Mouse (Mus musculus): ENCODE measurements around the gene Sulf2. TPM values are rescaled to one million over a fixed set of nuclear protein-coding genes. Genes with fewer than 3 reads are reported as not detected.
A peak's percentile ranks its signal among the peaks of the same experiment; 100 is the strongest.

Sulf2 gene
- polyA plus RNA-seq, 1 experiment = 18.6 TPM

- WGBS = 87% methylated on average over 4 of the region's 4 CpGs
- H3K27ac ChIP-seq (ENCODE audit: insufficient read depth, low read depth, low read length) = no peak overlapping the region
- DNase-seq = no peak
- H3K4me3 ChIP-seq (ENCODE audit: insufficient read depth, low read depth, low read length) = no peak overlapping the region
- no peaks in the 10 kb centered on the region for H3K27me3 ChIP-seq (replicated peaks; ENCODE audit: control insufficient read depth, insufficient read depth, low read length)
- peaks cover 9% of the 10 kb centered on the region for H3K4me1 ChIP-seq (ENCODE audit: control insufficient read depth, insufficient read depth, low read length)
- TF ChIP-seq POLR2A (IDR thresholded peaks at IDR 0.05; ENCODE audit: low read depth, low read length) = no peak
- TF ChIP-seq CTCF (conservative IDR thresholded peaks at IDR 0.05; ENCODE audit: insufficient read depth, insufficient read length, low read depth, low read length) = no peak
- H3K36me3 ChIP-seq (ENCODE audit: control insufficient read depth, insufficient read depth, low read length) = no peaks in the 10 kb centered on the region
Observed at GRCm38 (mm10) chr2:166128756-166129155, 26.7 kb downstream of the Sulf2 start.

- Histone ChIP-seq H3K36me3 (ENCODE audit: control insufficient read depth, insufficient read depth, low read length) (no peaks in the 10 kb centered on the region), H3K4me1 (ENCODE audit: control insufficient read depth, insufficient read depth, low read length) (peaks cover 9% of the 10 kb centered on the region), H3K27ac (ENCODE audit: insufficient read depth, low read depth, low read length) (no peak overlapping the region), H3K4me3 (ENCODE audit: insufficient read depth, low read depth, low read length) (no peak overlapping the region), H3K27me3 (replicated peaks; ENCODE audit: control insufficient read depth, insufficient read depth, low read length) (no peaks in the 10 kb centered on the region)
- no peak for DNase-seq
- 89% methylated on average over 15 of the region's 15 CpGs for WGBS
- TF ChIP-seq POLR2A (IDR thresholded peaks at IDR 0.05; ENCODE audit: low read depth, low read length) (no peak), CTCF (conservative IDR thresholded peaks at IDR 0.05; ENCODE audit: insufficient read depth, insufficient read length, low read depth, low read length) (no peak)
Observed at GRCm38 (mm10) chr2:166128032-166128431, 27.4 kb downstream of the Sulf2 start.

DNA sequence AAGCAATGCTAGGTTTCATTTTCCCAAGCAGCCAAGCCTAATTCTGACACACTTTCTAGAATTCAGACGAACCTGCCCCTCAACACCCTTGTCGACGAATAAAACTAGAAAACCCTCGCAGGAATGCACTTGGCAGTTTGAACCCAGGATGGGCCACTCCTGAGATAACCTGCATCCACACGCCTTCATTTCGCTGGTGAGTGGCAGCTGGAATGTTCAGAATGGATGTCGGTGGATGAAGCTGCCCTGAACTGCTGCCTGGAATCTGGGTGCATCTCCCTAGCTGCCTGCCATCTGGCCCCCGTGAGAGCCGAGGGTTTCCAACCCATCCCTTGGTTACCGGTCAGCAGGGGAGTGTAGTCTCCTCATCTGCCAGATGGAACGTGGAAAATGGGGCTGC is 29.1 kb downstream of the Sulf2 start:
- H3K36me3 ChIP-seq (ENCODE audit: control insufficient read depth, insufficient read depth, low read length) = no peaks in the 10 kb centered on the region
- no peaks in the 10 kb centered on the region for H3K27me3 ChIP-seq (replicated peaks; ENCODE audit: control insufficient read depth, insufficient read depth, low read length)
- no peak for DNase-seq
- no peak for TF ChIP-seq CTCF (conservative IDR thresholded peaks at IDR 0.05; ENCODE audit: insufficient read depth, insufficient read length, low read depth, low read length)
- TF ChIP-seq POLR2A (IDR thresholded peaks at IDR 0.05; ENCODE audit: low read depth, low read length) = no peak
- no peak overlapping the region for H3K4me3 ChIP-seq (ENCODE audit: insufficient read depth, low read depth, low read length)
- WGBS = 84% methylated on average over 11 of the region's 11 CpGs
- no peak overlapping the region for H3K27ac ChIP-seq (ENCODE audit: insufficient read depth, low read depth, low read length)
- peaks cover 9% of the 10 kb centered on the region for H3K4me1 ChIP-seq (ENCODE audit: control insufficient read depth, insufficient read depth, low read length)

DNA sequence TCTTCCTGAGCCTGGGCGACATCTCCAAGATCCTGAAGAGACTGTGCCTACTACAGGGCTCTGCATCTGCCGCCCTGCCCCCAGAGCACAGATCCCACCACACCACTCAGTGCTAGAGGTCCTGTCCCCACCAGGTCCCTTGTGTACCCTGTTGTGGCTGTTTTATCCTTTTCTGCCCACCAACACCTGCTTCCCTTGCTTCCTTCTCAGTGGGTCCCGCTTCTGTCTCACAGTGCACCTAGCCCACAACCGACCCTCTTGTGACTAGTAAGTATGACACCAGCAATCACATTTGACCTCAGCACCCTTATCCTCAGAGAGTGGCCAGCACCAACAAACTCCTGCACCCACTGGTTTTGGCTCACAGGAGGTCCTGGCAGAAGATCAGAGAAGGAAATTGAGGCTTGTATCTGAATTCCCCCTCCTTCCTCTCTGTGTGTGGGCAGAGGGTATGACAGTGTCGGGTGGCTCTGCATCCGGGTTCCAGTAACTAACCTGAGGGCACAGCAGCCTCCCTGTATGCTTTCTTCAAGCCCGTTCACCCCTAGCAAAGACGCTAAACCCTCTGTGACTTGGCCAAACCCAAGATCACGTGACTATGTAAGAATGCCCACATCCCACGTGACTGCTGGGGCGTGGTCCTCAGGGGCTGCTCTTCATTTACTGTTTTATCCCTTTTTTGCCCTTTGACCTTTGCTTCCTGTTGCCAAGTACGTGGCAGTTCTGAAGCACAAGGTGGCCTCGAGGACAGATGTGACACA is 29.8 kb downstream of the Sulf2 start:
- Histone ChIP-seq H3K36me3 (ENCODE audit: control insufficient read depth, insufficient read depth, low read length) (no peaks in the 10 kb centered on the region), H3K4me1 (ENCODE audit: control insufficient read depth, insufficient read depth, low read length) (peaks cover 9% of the 10 kb centered on the region), H3K4me3 (ENCODE audit: insufficient read depth, low read depth, low read length) (no peak overlapping the region), H3K27ac (ENCODE audit: insufficient read depth, low read depth, low read length) (no peak overlapping the region), H3K27me3 (replicated peaks; ENCODE audit: control insufficient read depth, insufficient read depth, low read length) (no peaks in the 10 kb centered on the region)
- DNase-seq = peak; percentile 72
- TF ChIP-seq POLR2A (IDR thresholded peaks at IDR 0.05; ENCODE audit: low read depth, low read length) (no peak), CTCF (conservative IDR thresholded peaks at IDR 0.05; ENCODE audit: insufficient read depth, insufficient read length, low read depth, low read length) (no peak)
- 41% methylated on average over 13 of the region's 13 CpGs for WGBS

DNA sequence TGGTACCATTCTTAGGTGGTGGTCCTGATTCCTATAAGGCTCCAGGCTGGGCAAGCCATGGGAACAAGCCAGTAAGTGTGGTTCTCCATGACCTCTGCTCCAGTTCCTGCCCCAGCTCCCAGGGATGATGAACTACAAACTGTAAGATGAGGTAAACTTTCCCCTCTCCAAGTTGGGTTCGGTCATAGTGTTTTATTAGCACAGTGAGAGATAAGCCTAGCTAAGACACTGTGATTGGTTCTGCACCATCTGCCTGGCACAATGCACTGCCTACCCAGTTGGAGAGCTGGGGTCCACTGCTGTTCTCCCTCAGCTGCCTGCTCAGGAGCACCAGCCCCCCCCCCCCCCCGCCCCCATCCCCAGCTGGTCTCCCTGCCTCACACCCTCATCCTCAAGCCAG is 30.4 kb downstream of the Sulf2 start:
- no peak overlapping the region for H3K4me3 ChIP-seq (ENCODE audit: insufficient read depth, low read depth, low read length)
- WGBS = 67% methylated on average over 1 of the region's 2 CpGs
- DNase-seq = no peak
- no peak overlapping the region for H3K27ac ChIP-seq (ENCODE audit: insufficient read depth, low read depth, low read length)
- no peaks in the 10 kb centered on the region for H3K36me3 ChIP-seq (ENCODE audit: control insufficient read depth, insufficient read depth, low read length)
- H3K4me1 ChIP-seq (ENCODE audit: control insufficient read depth, insufficient read depth, low read length) = peaks cover 9% of the 10 kb centered on the region
- TF ChIP-seq POLR2A (IDR thresholded peaks at IDR 0.05; ENCODE audit: low read depth, low read length) (no peak), CTCF (conservative IDR thresholded peaks at IDR 0.05; ENCODE audit: insufficient read depth, insufficient read length, low read depth, low read length) (no peak)
- H3K27me3 ChIP-seq (replicated peaks; ENCODE audit: control insufficient read depth, insufficient read depth, low read length) = no peaks in the 10 kb centered on the region

GRCm38 (mm10) chr2:166122781-166123180 is 32.7 kb downstream of the Sulf2 start:
- no peak for DNase-seq
- Histone ChIP-seq H3K27ac (ENCODE audit: insufficient read depth, low read depth, low read length) (no peak overlapping the region), H3K27me3 (replicated peaks; ENCODE audit: control insufficient read depth, insufficient read depth, low read length) (no peaks in the 10 kb centered on the region), H3K36me3 (ENCODE audit: control insufficient read depth, insufficient read depth, low read length) (no peaks in the 10 kb centered on the region), H3K4me1 (ENCODE audit: control insufficient read depth, insufficient read depth, low read length) (peaks cover 9% of the 10 kb centered on the region), H3K4me3 (ENCODE audit: insufficient read depth, low read depth, low read length) (no peak overlapping the region)
- TF ChIP-seq CTCF (conservative IDR thresholded peaks at IDR 0.05; ENCODE audit: insufficient read depth, insufficient read length, low read depth, low read length) (no peak), POLR2A (IDR thresholded peaks at IDR 0.05; ENCODE audit: low read depth, low read length) (no peak)
- WGBS = 71% methylated on average over 6 of the region's 6 CpGs

GRCm38 (mm10) chr2:166121681-166122355 is 33.6 kb downstream of the Sulf2 start:
- H3K27ac ChIP-seq (ENCODE audit: insufficient read depth, low read depth, low read length) = no peak overlapping the region
- DNase-seq = peak; percentile 91
- 67% methylated on average over 14 of the region's 14 CpGs for WGBS

More at GRCm38 (mm10) chr2:166121681-166122355, 33.6 kb downstream of the Sulf2 start:
- H3K36me3 ChIP-seq (ENCODE audit: control insufficient read depth, insufficient read depth, low read length) = no peaks in the 10 kb centered on the region
- H3K4me1 ChIP-seq (ENCODE audit: control insufficient read depth, insufficient read depth, low read length) = peaks cover 9% of the 10 kb centered on the region
- TF ChIP-seq CTCF (conservative IDR thresholded peaks at IDR 0.05; ENCODE audit: insufficient read depth, insufficient read length, low read depth, low read length) (no peak), POLR2A (IDR thresholded peaks at IDR 0.05; ENCODE audit: low read depth, low read length) (no peak)
- no peak overlapping the region for H3K4me3 ChIP-seq (ENCODE audit: insufficient read depth, low read depth, low read length)
- H3K27me3 ChIP-seq (replicated peaks; ENCODE audit: control insufficient read depth, insufficient read depth, low read length) = no peaks in the 10 kb centered on the region
